Mouse (Mus musculus): Measurements from ENCODE around the gene Ggt1.

- TF ChIP-seq POLR2A (IDR thresholded peaks at IDR 0.05; ENCODE audit: borderline replicate concordance, extremely low read depth, low read depth, low read length), result no peak
- no peak for TF ChIP-seq CTCF (IDR thresholded peaks at IDR 0.05; ENCODE audit: insufficient read depth, low read length)
These were observed 34.6 kb downstream of the Ggt1 start for GRCm38 (mm10) chr10:75595981-75596380.
